In genomic region chr12:70681407-70681990, GRCm38 (mm10) we compare ENCODE assay signal across 27 mouse cellular contexts.
A peak's percentile ranks its signal among the peaks of the same experiment; 100 is the strongest.
DNase-seq lines count a peak whose midpoint lies in the region; ATAC-seq and TF ChIP-seq lines count a peak whose summit lies in the region.
"Had no signal": no experiment of that assay in that cellular context is flagged by ENCODE, and none has a peak within 500 bp of the region (broad histone marks: within the 10 kb centered on the region; RNA-seq: fewer than 3 reads in every experiment).

No protein-coding gene starts in this region.

- H3K36me3 ChIP-seq in stomach, postnatal 0 days (ENCODE audit: control insufficient read depth, insufficient read depth, low read length): no peaks in the 10 kb centered on the region
- H3K36me3 ChIP-seq: embryonic facial prominence, embryonic 12.5 days; heart, embryonic 10.5 days; heart, embryonic 15.5 days; liver, embryonic 15.5 days; lung, embryonic 15.5 days; midbrain, embryonic 13.5 days; stomach, embryonic 15.5 days had no signal

- no peaks in the 10 kb centered on the region for H3K9me3 ChIP-seq in stomach, postnatal 0 days (ENCODE audit: control insufficient read depth, low read length)
- H3K9me3 ChIP-seq: embryonic facial prominence, embryonic 12.5 days; forebrain, embryonic 13.5 days; heart, embryonic 10.5 days; heart, embryonic 15.5 days; liver, embryonic 15.5 days; lung, embryonic 15.5 days; midbrain, embryonic 13.5 days; stomach, embryonic 15.5 days had no signal

- ATAC-seq in activated CD4-positive, CD25-positive, alpha-beta regulatory T cell, adult 4 months: peak; percentile 19
- ATAC-seq in stomach, postnatal 0 days (ENCODE audit: low FRiP score, low TSS enrichment): no peak
- ATAC-seq: forebrain, embryonic 13.5 days; hindbrain, embryonic 16.5 days; intestine, embryonic 16.5 days; midbrain, embryonic 13.5 days had no signal

- peak; percentile 32 to 33 for DNase-seq in thymus, postnatal 10 days (ENCODE audit: low spot score in 2 of 2)
- no peak for DNase-seq in thymus, adult 18-20 months
- DNase-seq in stomach, postnatal 0 days (ENCODE audit: low spot score): no peak
- no peak for DNase-seq in left cerebral cortex, postnatal 10 days (ENCODE audit: extremely low spot score in 1 of 2, low spot score in 2 of 2)
- no peak for DNase-seq in heart, adult 18-20 months
- DNase-seq in adrenal gland, adult 8-10 months: no peak
- DNase-seq: adrenal gland, postnatal 10 days; cerebellum, adult 11 months; cerebellum, adult 9-10 months; cerebellum, postnatal 36 days; gastrocnemius, postnatal 14 days; kidney, adult 8-10 months; kidney, postnatal 10 days; layer of hippocampus, adult 9-11 months; lung, postnatal 4 days; right cerebral cortex, postnatal 25 days had no signal

- no peak overlapping the region for H3K4me3 ChIP-seq in stomach, postnatal 0 days (ENCODE audit: low read depth, low read length)
- H3K4me3 ChIP-seq: embryonic facial prominence, embryonic 12.5 days; forebrain, embryonic 13.5 days; heart, embryonic 10.5 days; heart, embryonic 15.5 days; liver, embryonic 15.5 days; lung, embryonic 15.5 days; midbrain, embryonic 13.5 days; stomach, embryonic 15.5 days had no signal

- H3K4me1 ChIP-seq in stomach, postnatal 0 days (replicated peaks; ENCODE audit: control insufficient read depth, insufficient read depth): peaks cover 3% of the 10 kb centered on the region; the same call in 1 of the 2 replicates
- H3K4me1 ChIP-seq: liver, embryonic 15.5 days had no signal

- no peak overlapping the region for H3K9ac ChIP-seq in stomach, postnatal 0 days (ENCODE audit: low read length)
- H3K9ac ChIP-seq: embryonic facial prominence, embryonic 12.5 days; forebrain, embryonic 13.5 days; heart, embryonic 15.5 days; liver, embryonic 15.5 days; lung, embryonic 15.5 days; midbrain, embryonic 13.5 days; stomach, embryonic 15.5 days had no signal

- H3K27me3 ChIP-seq in stomach, postnatal 0 days (ENCODE audit: control insufficient read depth, insufficient read depth, low read length): no peaks in the 10 kb centered on the region
- H3K27me3 ChIP-seq: embryonic facial prominence, embryonic 12.5 days; forebrain, embryonic 13.5 days; heart, embryonic 15.5 days; liver, embryonic 15.5 days; lung, embryonic 15.5 days; midbrain, embryonic 13.5 days; stomach, embryonic 15.5 days had no signal

- WGBS in stomach, postnatal 0 days: 69% methylated on average over 8 of the region's 8 CpGs

- H3K4me2 ChIP-seq in stomach, postnatal 0 days (replicated peaks; ENCODE audit: low read depth): no peak overlapping the region
- H3K4me2 ChIP-seq: embryonic facial prominence, embryonic 12.5 days; forebrain, embryonic 13.5 days; heart, embryonic 15.5 days; liver, embryonic 15.5 days; lung, embryonic 15.5 days; midbrain, embryonic 13.5 days; stomach, embryonic 15.5 days had no signal

- TF ChIP-seq EP300 in stomach, postnatal 0 days (optimal IDR thresholded peaks at IDR 0.05): no peak

- no peak for TF ChIP-seq CTCF in stomach, postnatal 0 days (IDR thresholded peaks at IDR 0.05; ENCODE audit: low read depth)

- intact Hi-C loops in left cerebral cortex, postnatal 10 days (cut with DNase I): no loop called here

- H3K27ac ChIP-seq in stomach, postnatal 0 days (replicated peaks): 0 out of 2 replicates have a peak overlapping the region, but pooled peaks have one; percentile 24
- H3K27ac ChIP-seq: embryonic facial prominence, embryonic 12.5 days; forebrain, embryonic 13.5 days; heart, embryonic 10.5 days; heart, embryonic 15.5 days; liver, embryonic 15.5 days; lung, embryonic 15.5 days; midbrain, embryonic 13.5 days; stomach, embryonic 15.5 days had no signal

Comparison
In these comparisons a context has a peak if more than half of its experiments do, and no peak if none do; other contexts are left out.
1. DNase-seq: peak in thymus, postnatal 10 days (2 of 2); none in thymus, adult 18-20 months (0 of 2), stomach, postnatal 0 days (single experiment), left cerebral cortex, postnatal 10 days (0 of 2), heart, adult 18-20 months (0 of 2) and adrenal gland, adult 8-10 months (single experiment).